Mouse (Mus musculus) ES-E14 (cell line): ENCODE measurements around the gene 3110082I17Rik.

Source experiments
- CHD2 ChIP-seq: IDR thresholded peaks from 2 replicates; pipeline ENCODE4 v1.6.1; 2014; ENCODE audit warnings: mild to moderate bottlenecking, low read depth, low read length, inconsistent platforms
- HCFC1 ChIP-seq: IDR thresholded peaks from 2 replicates; pipeline ENCODE4 v1.6.1; 2012; ENCODE audit warnings: low read length, inconsistent platforms, borderline replicate concordance; ENCODE audit not compliant: insufficient read depth

DNA sequence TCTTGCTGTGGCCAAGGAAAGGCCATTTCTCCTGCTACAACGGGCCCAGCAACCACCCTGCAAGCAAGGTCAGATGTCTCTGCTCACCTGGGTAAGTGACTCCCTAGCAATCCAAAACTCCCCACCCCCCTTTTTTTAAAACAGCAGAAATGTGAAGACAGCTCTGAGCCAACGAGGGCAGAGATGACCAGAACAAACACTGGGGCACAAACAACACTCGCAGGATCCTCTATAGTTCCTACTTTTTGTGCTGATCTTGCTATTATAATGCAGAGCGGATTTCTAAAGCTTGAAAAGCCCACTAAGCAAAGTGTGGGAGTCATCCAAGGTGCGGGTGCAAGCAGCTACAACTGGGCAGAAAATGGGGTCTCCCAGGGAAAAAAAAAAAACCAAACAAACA lies 89.2 kb downstream of the 3110082I17Rik start:
- TF ChIP-seq CHD2 (no peak), HCFC1 (no peak)
